Mouse (Mus musculus): ENCODE results near the gene Itga8. TPM values are rescaled to one million over a fixed set of nuclear protein-coding genes. Genes with fewer than 3 reads are reported as not detected.
A peak's percentile ranks its signal among the peaks of the same experiment; 100 is the strongest.

The Itga8 gene
- polyA plus RNA-seq, 1 experiment from 2014 or later, result 2.2 TPM

- ATAC-seq, result no peak
- H3K9me3 ChIP-seq (ENCODE audit: control insufficient read depth, low read length), result no peaks in the 10 kb centered on the region
- no peak overlapping the region for H3K4me2 ChIP-seq (ENCODE audit: low read length)
- no peaks in the 10 kb centered on the region for H3K27me3 ChIP-seq (replicated peaks; ENCODE audit: control insufficient read depth, insufficient read depth, low read length)
- no peak overlapping the region for H3K4me3 ChIP-seq (replicated peaks; ENCODE audit: low read length)
- no peak overlapping the region for H3K27ac ChIP-seq (ENCODE audit: low read length)
- H3K4me1 ChIP-seq (replicated peaks; ENCODE audit: control insufficient read depth, insufficient read depth, low read length), result no peaks in the 10 kb centered on the region
- H3K9ac ChIP-seq (replicated peaks; ENCODE audit: low read depth, low read length), result no peak overlapping the region
- no peaks in the 10 kb centered on the region for H3K36me3 ChIP-seq (ENCODE audit: control insufficient read depth, insufficient read depth)
- 66% methylated on average over 5 of the region's 5 CpGs for WGBS
Measured at GRCm38 (mm10) chr2:12187646-12188045, 114.1 kb downstream of the Itga8 start.

GRCm38 (mm10) chr2:12182402-12182948 lies 119.2 kb downstream of the Itga8 start:
- no peak overlapping the region for H3K27ac ChIP-seq (ENCODE audit: low read length)
- H3K4me3 ChIP-seq (replicated peaks; ENCODE audit: low read length), result no peak overlapping the region
- WGBS, result 53% methylated on average over 8 of the region's 8 CpGs
- H3K27me3 ChIP-seq (replicated peaks; ENCODE audit: control insufficient read depth, insufficient read depth, low read length), result no peaks in the 10 kb centered on the region
- H3K9ac ChIP-seq (replicated peaks; ENCODE audit: low read depth, low read length), result no peak overlapping the region
- no peaks in the 10 kb centered on the region for H3K36me3 ChIP-seq (ENCODE audit: control insufficient read depth, insufficient read depth)
- ATAC-seq, result no peak
- H3K9me3 ChIP-seq (ENCODE audit: control insufficient read depth, low read length), result no peaks in the 10 kb centered on the region
- no peak overlapping the region for H3K4me2 ChIP-seq (ENCODE audit: low read length)
- no peaks in the 10 kb centered on the region for H3K4me1 ChIP-seq (replicated peaks; ENCODE audit: control insufficient read depth, insufficient read depth, low read length)

GRCm38 (mm10) chr2:12180635-12181034 lies 121.1 kb downstream of the Itga8 start:
- no peaks in the 10 kb centered on the region for H3K9me3 ChIP-seq (ENCODE audit: control insufficient read depth, low read length)
- H3K27me3 ChIP-seq (replicated peaks; ENCODE audit: control insufficient read depth, insufficient read depth, low read length), result no peaks in the 10 kb centered on the region
- no peak overlapping the region for H3K4me2 ChIP-seq (ENCODE audit: low read length)
- H3K36me3 ChIP-seq (ENCODE audit: control insufficient read depth, insufficient read depth), result no peaks in the 10 kb centered on the region
- H3K27ac ChIP-seq (ENCODE audit: low read length), result no peak overlapping the region
- WGBS, result 89% methylated on average over 2 of the region's 2 CpGs
- no peak overlapping the region for H3K9ac ChIP-seq (replicated peaks; ENCODE audit: low read depth, low read length)
- no peak for ATAC-seq
- H3K4me3 ChIP-seq (replicated peaks; ENCODE audit: low read length), result no peak overlapping the region
- no peaks in the 10 kb centered on the region for H3K4me1 ChIP-seq (replicated peaks; ENCODE audit: control insufficient read depth, insufficient read depth, low read length)

- H3K9ac ChIP-seq (replicated peaks; ENCODE audit: low read depth, low read length), result no peak overlapping the region
- 65% methylated on average over 7 of the region's 7 CpGs for WGBS
- H3K27ac ChIP-seq (ENCODE audit: low read length), result no peak overlapping the region
- no peaks in the 10 kb centered on the region for H3K9me3 ChIP-seq (ENCODE audit: control insufficient read depth, low read length)
- no peaks in the 10 kb centered on the region for H3K4me1 ChIP-seq (replicated peaks; ENCODE audit: control insufficient read depth, insufficient read depth, low read length)
- no peak overlapping the region for H3K4me2 ChIP-seq (ENCODE audit: low read length)
- H3K4me3 ChIP-seq (replicated peaks; ENCODE audit: low read length), result no peak overlapping the region
- no peaks in the 10 kb centered on the region for H3K36me3 ChIP-seq (ENCODE audit: control insufficient read depth, insufficient read depth)
- H3K27me3 ChIP-seq (replicated peaks; ENCODE audit: control insufficient read depth, insufficient read depth, low read length), result no peaks in the 10 kb centered on the region
- no peak for ATAC-seq
Measured at GRCm38 (mm10) chr2:12174722-12175427, 126.8 kb downstream of the Itga8 start.

- no peaks in the 10 kb centered on the region for H3K4me1 ChIP-seq (replicated peaks; ENCODE audit: control insufficient read depth, insufficient read depth, low read length)
- no peak overlapping the region for H3K4me2 ChIP-seq (ENCODE audit: low read length)
- H3K27me3 ChIP-seq (replicated peaks; ENCODE audit: control insufficient read depth, insufficient read depth, low read length), result no peaks in the 10 kb centered on the region
- no peaks in the 10 kb centered on the region for H3K9me3 ChIP-seq (ENCODE audit: control insufficient read depth, low read length)
- H3K4me3 ChIP-seq (replicated peaks; ENCODE audit: low read length), result no peak overlapping the region
- no peak overlapping the region for H3K27ac ChIP-seq (ENCODE audit: low read length)
- H3K36me3 ChIP-seq (ENCODE audit: control insufficient read depth, insufficient read depth), result no peaks in the 10 kb centered on the region
- no peak for ATAC-seq
- H3K9ac ChIP-seq (replicated peaks; ENCODE audit: low read depth, low read length), result no peak overlapping the region
Measured at GRCm38 (mm10) chr2:12170221-12170620, 131.5 kb downstream of the Itga8 start.

GRCm38 (mm10) chr2:12160486-12160885 lies 141.2 kb downstream of the Itga8 start:
- WGBS, result 85% methylated on average over 3 of the region's 3 CpGs
- no peaks in the 10 kb centered on the region for H3K36me3 ChIP-seq (ENCODE audit: control insufficient read depth, insufficient read depth)

GRCm38 (mm10) chr2:12157001-12157400 lies 144.7 kb downstream of the Itga8 start:
- Histone ChIP-seq H3K4me3 (replicated peaks; ENCODE audit: low read length) (no peak overlapping the region), H3K36me3 (ENCODE audit: control insufficient read depth, insufficient read depth) (no peaks in the 10 kb centered on the region), H3K4me1 (replicated peaks; ENCODE audit: control insufficient read depth, insufficient read depth, low read length) (no peaks in the 10 kb centered on the region; the same call in 1 of the 2 replicates), H3K9ac (replicated peaks; ENCODE audit: low read depth, low read length) (no peak overlapping the region), H3K9me3 (ENCODE audit: control insufficient read depth, low read length) (no peaks in the 10 kb centered on the region), H3K27ac (ENCODE audit: low read length) (no peak overlapping the region), H3K27me3 (replicated peaks; ENCODE audit: control insufficient read depth, insufficient read depth, low read length) (no peaks in the 10 kb centered on the region), H3K4me2 (ENCODE audit: low read length) (no peak overlapping the region)
- 44% methylated on average over 1 of the region's 1 CpGs for WGBS
- no peak for ATAC-seq

More at GRCm38 (mm10) chr2:12160486-12160885, 141.2 kb downstream of the Itga8 start:
- no peak overlapping the region for H3K9ac ChIP-seq (replicated peaks; ENCODE audit: low read depth, low read length)
- 0 out of 2 replicates have a peak, but pooled peaks have one; percentile 26 for ATAC-seq
- no peaks in the 10 kb centered on the region for H3K9me3 ChIP-seq (ENCODE audit: control insufficient read depth, low read length)
- H3K4me2 ChIP-seq (ENCODE audit: low read length), result no peak overlapping the region
- H3K27me3 ChIP-seq (replicated peaks; ENCODE audit: control insufficient read depth, insufficient read depth, low read length), result no peaks in the 10 kb centered on the region
- H3K4me3 ChIP-seq (replicated peaks; ENCODE audit: low read length), result no peak overlapping the region
- H3K27ac ChIP-seq (ENCODE audit: low read length), result no peak overlapping the region
- no peaks in the 10 kb centered on the region; the same call in 1 of the 2 replicates for H3K4me1 ChIP-seq (replicated peaks; ENCODE audit: control insufficient read depth, insufficient read depth, low read length)

GRCm38 (mm10) chr2:12156401-12156800 lies 145.3 kb downstream of the Itga8 start:
- no peak overlapping the region for H3K4me3 ChIP-seq (replicated peaks; ENCODE audit: low read length)
- H3K27me3 ChIP-seq (replicated peaks; ENCODE audit: control insufficient read depth, insufficient read depth, low read length), result no peaks in the 10 kb centered on the region
- ATAC-seq, result no peak
- H3K9ac ChIP-seq (replicated peaks; ENCODE audit: low read depth, low read length), result no peak overlapping the region
- no peaks in the 10 kb centered on the region for H3K9me3 ChIP-seq (ENCODE audit: control insufficient read depth, low read length)
- no peak overlapping the region for H3K27ac ChIP-seq (ENCODE audit: low read length)
- WGBS, result 72% methylated on average over 3 of the region's 3 CpGs
- no peaks in the 10 kb centered on the region; the same call in 1 of the 2 replicates for H3K4me1 ChIP-seq (replicated peaks; ENCODE audit: control insufficient read depth, insufficient read depth, low read length)
- no peaks in the 10 kb centered on the region for H3K36me3 ChIP-seq (ENCODE audit: control insufficient read depth, insufficient read depth)
- H3K4me2 ChIP-seq (ENCODE audit: low read length), result no peak overlapping the region

GRCm38 (mm10) chr2:12154676-12155075 lies 147.0 kb downstream of the Itga8 start:
- no peak overlapping the region for H3K4me3 ChIP-seq (replicated peaks; ENCODE audit: low read length)
- H3K4me1 ChIP-seq (replicated peaks; ENCODE audit: control insufficient read depth, insufficient read depth, low read length), result no peaks in the 10 kb centered on the region; the same call in 1 of the 2 replicates
- H3K9ac ChIP-seq (replicated peaks; ENCODE audit: low read depth, low read length), result no peak overlapping the region
- no peaks in the 10 kb centered on the region for H3K36me3 ChIP-seq (ENCODE audit: control insufficient read depth, insufficient read depth)
- ATAC-seq, result peak; percentile 69
- WGBS, result 66% methylated on average over 6 of the region's 6 CpGs
- H3K9me3 ChIP-seq (ENCODE audit: control insufficient read depth, low read length), result no peaks in the 10 kb centered on the region
- H3K27ac ChIP-seq (ENCODE audit: low read length), result no peak overlapping the region
- no peaks in the 10 kb centered on the region for H3K27me3 ChIP-seq (replicated peaks; ENCODE audit: control insufficient read depth, insufficient read depth, low read length)
- no peak overlapping the region for H3K4me2 ChIP-seq (ENCODE audit: low read length)

Measured in forebrain, embryonic 16.5 days (tissue).